11 mouse cellular contexts compared by ENCODE assay signal in the genomic region with DNA sequence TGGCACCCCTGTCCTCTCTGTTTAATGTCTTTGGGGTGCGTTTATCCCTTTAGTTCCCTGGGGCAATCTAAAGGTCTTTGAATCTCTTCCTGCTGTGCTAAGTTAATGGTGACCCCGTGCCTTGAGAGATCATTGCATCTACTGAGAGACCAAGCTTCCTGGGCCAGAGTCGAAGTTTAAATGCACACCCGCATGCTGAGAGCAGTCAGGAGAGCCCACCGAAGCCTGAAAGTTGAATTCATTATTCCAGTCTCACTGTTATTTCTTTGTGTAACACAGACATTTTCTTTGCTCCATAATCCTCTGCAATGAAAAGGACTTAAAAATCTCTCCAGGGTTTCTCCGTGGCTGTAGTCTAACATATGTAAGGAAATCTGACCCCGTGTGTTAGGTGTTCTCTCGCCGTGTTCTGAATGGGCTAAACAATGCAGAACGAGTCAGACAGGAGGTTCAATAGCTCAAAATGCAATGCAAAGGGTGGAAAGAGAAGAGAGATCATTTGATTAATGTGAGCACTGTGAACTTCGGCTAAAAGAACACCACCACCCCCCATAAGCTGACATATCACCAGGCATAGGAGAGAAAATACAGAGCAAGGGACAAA.
A peak's percentile ranks its signal among the peaks of the same experiment; 100 is the strongest.
DNase-seq lines count a peak whose midpoint lies in the region; ATAC-seq lines count a peak whose summit lies in the region.
"Had no signal": no experiment of that assay in that cellular context is flagged by ENCODE, and none has a peak within 500 bp of the region (broad histone marks: within the 10 kb centered on the region; RNA-seq: fewer than 3 reads in every experiment).

No protein-coding gene starts in this region.

- peak overlapping the region; percentile 31 for H3K4me2 ChIP-seq in hindbrain, embryonic 11.5 days (replicated peaks; ENCODE audit: low read depth, low read length)
- H3K4me2 ChIP-seq in midbrain, embryonic 14.5 days (ENCODE audit: low read length): peak overlapping the region; percentile 70
- H3K4me2 ChIP-seq: liver, embryonic 13.5 days had no signal

- no peaks in the 10 kb centered on the region for H3K27me3 ChIP-seq in hindbrain, embryonic 11.5 days (ENCODE audit: control insufficient read depth, insufficient read depth, low read length)
- no peaks in the 10 kb centered on the region for H3K27me3 ChIP-seq in midbrain, embryonic 14.5 days (ENCODE audit: control insufficient read depth, insufficient read depth, low read length)
- H3K27me3 ChIP-seq: liver, embryonic 13.5 days had no signal

- H3K36me3 ChIP-seq in hindbrain, embryonic 11.5 days (ENCODE audit: control insufficient read depth, insufficient read depth, low read length): no peaks in the 10 kb centered on the region
- no peaks in the 10 kb centered on the region for H3K36me3 ChIP-seq in midbrain, embryonic 14.5 days (ENCODE audit: control insufficient read depth, insufficient read depth, low read length)
- H3K36me3 ChIP-seq: liver, embryonic 13.5 days had no signal

- H3K4me1 ChIP-seq in hindbrain, embryonic 11.5 days (replicated peaks; ENCODE audit: control insufficient read depth, insufficient read depth, low read length): peaks cover 3% of the 10 kb centered on the region; the same call in 1 of the 2 replicates
- H3K4me1 ChIP-seq in midbrain, embryonic 14.5 days (ENCODE audit: control insufficient read depth, insufficient read depth, low read length): peaks cover 12% of the 10 kb centered on the region
- H3K4me1 ChIP-seq: liver, embryonic 13.5 days had no signal

- H3K27ac ChIP-seq in hindbrain, embryonic 11.5 days (ENCODE audit: low read depth, low read length): no peak overlapping the region
- peak overlapping the region; percentile 72 for H3K27ac ChIP-seq in midbrain, embryonic 14.5 days (replicated peaks; ENCODE audit: low read depth, low read length)
- H3K27ac ChIP-seq: liver, embryonic 13.5 days had no signal

- H3K9ac ChIP-seq in hindbrain, embryonic 11.5 days (ENCODE audit: low read depth, low read length): no peak overlapping the region
- H3K9ac ChIP-seq in midbrain, embryonic 14.5 days (replicated peaks; ENCODE audit: low read length): peak overlapping the region; percentile 51
- H3K9ac ChIP-seq: liver, embryonic 13.5 days had no signal

- peak; percentile 21 for DNase-seq in embryo, embryonic 10.5 days (ENCODE audit: low spot score)
- no peak for DNase-seq in embryo, embryonic 11 days
- peak; percentile 17 for DNase-seq in brain, adult 2 months (ENCODE audit: low read depth, low spot score)
- DNase-seq in hindbrain, embryonic 11.5 days (ENCODE audit: low spot score): peak; percentile 14
- DNase-seq in midbrain, embryonic 14.5 days: peak; percentile 59
- DNase-seq in thymus, postnatal 14 days: no peak
- no peak for DNase-seq in kidney, adult 9 months
- no peak for DNase-seq in left cerebral cortex, adult 11 months (ENCODE audit: low spot score)
- DNase-seq: adrenal gland, postnatal 25 days; kidney, postnatal 14 days; liver, embryonic 13.5 days had no signal

- no peak for ATAC-seq in hindbrain, embryonic 11.5 days (ENCODE audit: low FRiP score)
- peak; percentile 27; the same call in 1 of the 2 replicates for ATAC-seq in midbrain, embryonic 14.5 days (ENCODE audit: low FRiP score, low TSS enrichment)

- 31% methylated on average over 11 of the region's 11 CpGs for WGBS in hindbrain, embryonic 11.5 days
- WGBS in midbrain, embryonic 14.5 days: 3% methylated on average over 11 of the region's 11 CpGs

- no peak overlapping the region for H3K4me3 ChIP-seq in hindbrain, embryonic 11.5 days (ENCODE audit: low read depth, low read length)
- H3K4me3 ChIP-seq in midbrain, embryonic 14.5 days (replicated peaks; ENCODE audit: low read depth, low read length): peak overlapping the region; percentile 39
- H3K4me3 ChIP-seq: liver, embryonic 13.5 days had no signal

- H3K9me3 ChIP-seq in hindbrain, embryonic 11.5 days (ENCODE audit: control insufficient read depth, low read length): no peaks in the 10 kb centered on the region
- H3K9me3 ChIP-seq in midbrain, embryonic 14.5 days (ENCODE audit: control insufficient read depth, low read length): no peaks in the 10 kb centered on the region
- H3K9me3 ChIP-seq: liver, embryonic 13.5 days had no signal

Comparison
In these comparisons a context has a peak if more than half of its experiments do, and no peak if none do; other contexts are left out.
1. DNase-seq: peak in embryo, embryonic 10.5 days (single experiment), brain, adult 2 months (single experiment), hindbrain, embryonic 11.5 days (single experiment) and midbrain, embryonic 14.5 days (single experiment); none in embryo, embryonic 11 days (single experiment), thymus, postnatal 14 days (single experiment), kidney, adult 9 months (single experiment) and left cerebral cortex, adult 11 months (single experiment).